20 mouse cellular contexts compared by ENCODE assay signal in the genomic region with DNA sequence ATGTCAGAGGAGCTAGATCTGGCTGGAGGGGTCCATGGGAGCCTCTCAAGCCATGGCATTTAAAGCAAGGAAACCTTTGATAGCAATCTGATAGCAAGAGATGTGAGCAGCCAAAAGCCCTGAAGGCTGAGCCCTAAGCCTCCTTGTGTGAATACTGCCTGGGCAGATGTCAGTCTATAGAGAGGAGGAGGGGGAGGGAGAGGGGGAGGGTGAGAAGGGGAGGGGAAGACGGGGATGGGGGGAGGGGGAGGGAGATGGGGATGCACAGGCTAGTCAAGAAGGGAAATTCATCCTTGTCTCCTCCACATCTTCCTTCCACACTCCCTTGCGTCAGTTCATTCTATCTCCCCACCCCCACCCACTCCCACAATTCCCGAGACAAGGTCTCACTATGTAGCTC.
DNase-seq lines count a peak whose midpoint lies in the region; ATAC-seq lines count a peak whose summit lies in the region.
"Had no signal": no experiment of that assay in that cellular context is flagged by ENCODE, and none has a peak within 500 bp of the region (broad histone marks: within the 10 kb centered on the region; RNA-seq: fewer than 3 reads in every experiment).

No protein-coding gene starts in this region.

- H3K4me2 ChIP-seq in hindbrain, embryonic 11.5 days (replicated peaks; ENCODE audit: low read depth, low read length): no peak overlapping the region
- no peak overlapping the region for H3K4me2 ChIP-seq in hindbrain, embryonic 13.5 days
- no peak overlapping the region; the same call in 1 of the 2 replicates for H3K4me2 ChIP-seq in midbrain, embryonic 15.5 days
- H3K4me2 ChIP-seq in neural tube, embryonic 13.5 days: no peak overlapping the region
- H3K4me2 ChIP-seq: embryonic facial prominence, embryonic 15.5 days had no signal

- no peak overlapping the region for H3K27ac ChIP-seq in hindbrain, embryonic 11.5 days (ENCODE audit: low read depth, low read length)
- H3K27ac ChIP-seq in hindbrain, embryonic 13.5 days: no peak overlapping the region
- H3K27ac ChIP-seq in midbrain, embryonic 10.5 days (replicated peaks): 0 out of 2 replicates have a peak overlapping the region, but pooled peaks have one; percentile 23
- H3K27ac ChIP-seq in midbrain, embryonic 15.5 days: no peak overlapping the region
- peak overlapping the region; percentile 42; the same call in 1 of the 2 replicates for H3K27ac ChIP-seq in neural tube, embryonic 13.5 days (replicated peaks)
- H3K27ac ChIP-seq: embryonic facial prominence, embryonic 15.5 days; forebrain, embryonic 13.5 days; heart, embryonic 10.5 days; hindbrain, embryonic 14.5 days had no signal

- peak; percentile 28 for DNase-seq in hindbrain, embryonic 11.5 days (ENCODE audit: low spot score)
- DNase-seq in midbrain, embryonic 10.5 days (ENCODE audit: low spot score): peak; percentile 23
- no peak for DNase-seq in neural tube, embryonic 10.5 days (ENCODE audit: extremely low spot score, low spot score)
- DNase-seq in retina, postnatal 1 day: peak; percentile 54
- DNase-seq: adrenal gland, adult 2 months; adrenal gland, postnatal 25 days; cerebellum, adult 2 months; cerebellum, postnatal 10 days; embryo, embryonic 11 days; gastrocnemius, postnatal 10 days; heart, postnatal 4 days had no signal

- H3K9ac ChIP-seq in hindbrain, embryonic 11.5 days (ENCODE audit: low read depth, low read length): no peak overlapping the region
- H3K9ac ChIP-seq in hindbrain, embryonic 13.5 days: no peak overlapping the region
- no peak overlapping the region for H3K9ac ChIP-seq in midbrain, embryonic 15.5 days
- no peak overlapping the region for H3K9ac ChIP-seq in neural tube, embryonic 13.5 days
- H3K9ac ChIP-seq: embryonic facial prominence, embryonic 15.5 days; forebrain, embryonic 13.5 days had no signal

- H3K4me1 ChIP-seq in hindbrain, embryonic 11.5 days (replicated peaks; ENCODE audit: control insufficient read depth, insufficient read depth, low read length): no peaks in the 10 kb centered on the region; the same call in 1 of the 2 replicates
- H3K4me1 ChIP-seq in hindbrain, embryonic 13.5 days (replicated peaks): peaks cover 34% of the 10 kb centered on the region
- peaks cover 30% of the 10 kb centered on the region for H3K4me1 ChIP-seq in midbrain, embryonic 10.5 days
- H3K4me1 ChIP-seq in midbrain, embryonic 15.5 days: peaks cover 20% of the 10 kb centered on the region
- peaks cover 38% of the 10 kb centered on the region for H3K4me1 ChIP-seq in neural tube, embryonic 13.5 days (replicated peaks)

- no peaks in the 10 kb centered on the region for H3K9me3 ChIP-seq in hindbrain, embryonic 11.5 days (ENCODE audit: control insufficient read depth, low read length)
- H3K9me3 ChIP-seq in hindbrain, embryonic 13.5 days: no peaks in the 10 kb centered on the region
- no peaks in the 10 kb centered on the region for H3K9me3 ChIP-seq in midbrain, embryonic 10.5 days (replicated peaks)
- H3K9me3 ChIP-seq in midbrain, embryonic 15.5 days: no peaks in the 10 kb centered on the region
- no peaks in the 10 kb centered on the region for H3K9me3 ChIP-seq in neural tube, embryonic 13.5 days
- H3K9me3 ChIP-seq: embryonic facial prominence, embryonic 15.5 days; forebrain, embryonic 13.5 days; heart, embryonic 10.5 days had no signal

- no peak overlapping the region for H3K4me3 ChIP-seq in hindbrain, embryonic 11.5 days (ENCODE audit: low read depth, low read length)
- H3K4me3 ChIP-seq in hindbrain, embryonic 13.5 days: no peak overlapping the region
- H3K4me3 ChIP-seq in midbrain, embryonic 10.5 days: no peak overlapping the region
- H3K4me3 ChIP-seq in midbrain, embryonic 15.5 days: no peak overlapping the region
- no peak overlapping the region for H3K4me3 ChIP-seq in neural tube, embryonic 13.5 days
- H3K4me3 ChIP-seq: embryonic facial prominence, embryonic 15.5 days; erythroblast, embryonic 14.5 days; forebrain, embryonic 13.5 days had no signal

- WGBS in hindbrain, embryonic 11.5 days: 5% methylated on average over 2 of the region's 3 CpGs
- WGBS in hindbrain, embryonic 13.5 days: 0% methylated on average over 3 of the region's 3 CpGs
- 12% methylated on average over 3 of the region's 3 CpGs for WGBS in midbrain, embryonic 10.5 days
- WGBS in midbrain, embryonic 15.5 days: 1% methylated on average over 3 of the region's 3 CpGs
- WGBS in neural tube, embryonic 13.5 days: 8% methylated on average over 2 of the region's 3 CpGs

- H3K36me3 ChIP-seq in hindbrain, embryonic 11.5 days (ENCODE audit: control insufficient read depth, insufficient read depth, low read length): no peaks in the 10 kb centered on the region
- H3K36me3 ChIP-seq in hindbrain, embryonic 13.5 days: no peaks in the 10 kb centered on the region
- H3K36me3 ChIP-seq in midbrain, embryonic 10.5 days: no peaks in the 10 kb centered on the region
- no peaks in the 10 kb centered on the region for H3K36me3 ChIP-seq in midbrain, embryonic 15.5 days (replicated peaks)
- no peaks in the 10 kb centered on the region for H3K36me3 ChIP-seq in neural tube, embryonic 13.5 days
- H3K36me3 ChIP-seq: embryonic facial prominence, embryonic 15.5 days; heart, embryonic 10.5 days had no signal

- H3K27me3 ChIP-seq in hindbrain, embryonic 11.5 days (ENCODE audit: control insufficient read depth, insufficient read depth, low read length): peaks cover 15% of the 10 kb centered on the region
- peaks cover 55% of the 10 kb centered on the region for H3K27me3 ChIP-seq in hindbrain, embryonic 13.5 days
- H3K27me3 ChIP-seq in midbrain, embryonic 10.5 days (ENCODE audit: low read depth, poor library complexity, severe bottlenecking): peaks cover 62% of the 10 kb centered on the region
- no peaks in the 10 kb centered on the region for H3K27me3 ChIP-seq in midbrain, embryonic 15.5 days (replicated peaks)
- peaks cover 44% of the 10 kb centered on the region for H3K27me3 ChIP-seq in neural tube, embryonic 13.5 days

- no peak for ATAC-seq in hindbrain, embryonic 11.5 days (ENCODE audit: low FRiP score)
- ATAC-seq in hindbrain, embryonic 13.5 days (ENCODE audit: low FRiP score): no peak
- ATAC-seq in midbrain, embryonic 15.5 days (replicated peaks): no peak
- no peak; the same call in 1 of the 2 replicates for ATAC-seq in neural tube, embryonic 13.5 days (ENCODE audit: low read depth)
- no peak for ATAC-seq in megakaryocyte-erythroid progenitor cell, adult 5-6 weeks (replicated peaks; ENCODE audit: low FRiP score, low TSS enrichment, poor library complexity, severe bottlenecking)

Comparison
In these comparisons a context has a peak if more than half of its experiments do, and no peak if none do; other contexts are left out.
1. H3K27ac ChIP-seq: peak in midbrain, embryonic 10.5 days (single experiment) and neural tube, embryonic 13.5 days (single experiment); none in hindbrain, embryonic 11.5 days (single experiment), hindbrain, embryonic 13.5 days (single experiment) and midbrain, embryonic 15.5 days (single experiment).